Mouse (Mus musculus): Measurements from ENCODE around the gene Gm20388.

The Gm20388 gene

DNA sequence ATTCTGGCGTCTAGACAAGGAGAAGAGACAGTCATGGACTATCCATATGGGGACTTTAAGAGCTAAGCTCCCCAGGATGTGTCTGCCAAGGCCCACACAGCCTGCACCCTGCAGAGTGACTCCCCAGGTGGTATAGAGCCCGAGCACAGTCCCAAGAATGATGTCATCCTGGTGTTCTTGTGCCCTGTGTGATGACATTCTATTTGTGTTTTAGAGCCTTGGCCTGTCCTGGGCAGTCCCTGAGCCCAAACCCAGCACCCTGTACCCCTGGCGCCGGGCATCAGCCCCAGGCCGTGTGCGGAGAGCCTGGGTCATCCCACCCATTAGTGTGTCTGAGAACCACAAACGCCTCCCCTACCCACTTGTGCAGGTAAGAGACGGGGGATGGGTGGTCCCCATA, 2945.6 kb downstream of the Gm20388 start:
- DNase-seq, result no peak

DNA sequence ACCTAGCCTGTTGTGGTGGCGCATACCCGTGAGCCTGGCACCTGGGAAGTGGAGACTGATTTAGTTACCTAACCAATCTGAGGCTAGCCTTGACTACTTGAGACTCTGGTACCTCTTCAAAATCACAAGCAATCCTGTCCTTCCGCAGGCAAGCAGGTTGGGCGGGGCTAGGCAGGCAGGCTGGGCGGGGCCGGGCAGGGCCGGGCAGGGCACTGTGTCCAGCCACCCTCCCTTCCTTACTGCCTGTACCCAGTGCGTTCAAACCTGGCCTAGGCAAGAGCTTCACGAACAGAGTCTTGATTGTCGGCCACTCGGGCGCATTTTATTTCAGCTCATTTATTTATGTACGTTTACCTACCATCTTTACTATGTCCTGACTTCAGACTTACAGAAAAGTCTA, 2949.2 kb downstream of the Gm20388 start:
- DNase-seq, result no peak

DNA sequence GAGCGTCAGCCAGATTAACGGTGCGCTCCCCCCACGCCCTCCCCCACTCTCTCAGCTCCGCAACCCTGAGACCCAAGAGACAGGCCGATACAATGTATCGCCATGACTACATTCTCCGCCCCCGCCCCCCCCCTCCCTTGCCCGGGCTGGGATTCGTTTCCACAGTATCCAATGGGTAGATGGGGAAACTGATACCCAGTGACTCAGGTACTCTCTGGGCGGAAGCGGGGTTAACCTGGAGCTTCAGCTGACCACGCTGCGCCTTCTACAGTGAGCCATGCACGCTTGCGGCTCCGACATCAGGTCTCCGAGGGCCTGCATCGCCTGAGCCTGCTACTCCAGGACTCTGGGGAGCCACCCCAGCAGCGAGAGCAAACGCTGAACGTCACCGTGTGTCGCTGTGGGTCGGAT, 2954.1 kb downstream of the Gm20388 start:
- no peak for DNase-seq

DNA sequence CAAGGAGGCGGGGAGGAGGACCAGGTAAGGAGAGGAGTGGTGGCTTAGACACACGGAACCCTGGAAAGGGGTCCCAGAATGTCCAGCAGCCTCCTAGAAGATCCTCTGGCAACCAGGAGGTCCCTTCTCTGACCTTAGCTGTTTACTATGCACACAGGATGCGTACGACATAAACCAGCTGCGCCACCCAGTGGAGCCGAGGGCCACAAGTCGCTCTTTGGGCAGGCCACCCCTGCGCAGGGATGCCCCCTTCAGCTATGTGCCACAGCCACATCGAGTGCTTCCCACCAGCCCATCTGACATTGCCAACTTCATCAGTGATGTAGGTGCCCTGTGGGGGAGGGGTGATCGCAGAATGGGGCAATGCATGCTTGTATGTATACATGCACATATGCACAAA, 2954.8 kb downstream of the Gm20388 start:
- peak; percentile 49 for DNase-seq

DNA sequence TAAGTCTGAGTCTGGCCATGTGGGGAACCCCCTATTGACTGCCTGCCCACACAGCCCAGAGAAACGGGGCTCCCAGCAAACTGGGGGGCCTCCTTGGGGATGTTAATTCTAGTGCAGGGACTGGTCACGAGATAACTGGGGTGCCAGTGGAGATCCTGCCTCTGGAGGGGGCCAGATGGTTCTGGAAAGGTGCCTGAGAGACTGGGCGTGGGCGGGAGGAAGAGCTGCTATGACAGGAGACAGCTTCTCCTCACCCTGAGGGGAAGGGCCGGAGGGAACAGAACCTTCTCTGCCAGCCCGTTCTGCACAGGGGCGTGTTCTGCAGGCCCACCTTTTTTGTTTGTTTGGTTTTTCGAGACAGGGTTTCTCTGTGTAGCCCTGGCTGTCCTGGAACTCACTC, 2955.6 kb downstream of the Gm20388 start:
- DNase-seq, result no peak

DNA sequence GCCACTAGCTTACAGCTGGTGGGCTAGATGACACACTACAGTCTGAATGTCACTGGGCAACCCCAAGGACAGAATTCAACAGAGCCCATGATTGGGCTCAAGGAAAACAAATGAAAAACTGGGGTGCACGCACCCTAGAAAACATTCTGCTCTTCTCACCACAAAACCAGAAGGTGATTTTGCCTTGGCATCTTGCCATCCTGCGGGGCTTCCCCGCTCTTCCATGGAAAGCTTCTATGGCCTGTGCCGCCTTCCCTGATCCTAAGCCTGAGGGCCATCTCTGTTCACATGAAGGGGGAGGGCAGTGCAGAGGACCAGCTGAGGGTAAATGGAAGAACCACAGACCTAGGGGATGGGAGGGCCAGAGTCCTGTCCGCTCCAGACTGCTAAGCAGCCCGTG, 2957.3 kb downstream of the Gm20388 start:
- no peak for DNase-seq

DNA sequence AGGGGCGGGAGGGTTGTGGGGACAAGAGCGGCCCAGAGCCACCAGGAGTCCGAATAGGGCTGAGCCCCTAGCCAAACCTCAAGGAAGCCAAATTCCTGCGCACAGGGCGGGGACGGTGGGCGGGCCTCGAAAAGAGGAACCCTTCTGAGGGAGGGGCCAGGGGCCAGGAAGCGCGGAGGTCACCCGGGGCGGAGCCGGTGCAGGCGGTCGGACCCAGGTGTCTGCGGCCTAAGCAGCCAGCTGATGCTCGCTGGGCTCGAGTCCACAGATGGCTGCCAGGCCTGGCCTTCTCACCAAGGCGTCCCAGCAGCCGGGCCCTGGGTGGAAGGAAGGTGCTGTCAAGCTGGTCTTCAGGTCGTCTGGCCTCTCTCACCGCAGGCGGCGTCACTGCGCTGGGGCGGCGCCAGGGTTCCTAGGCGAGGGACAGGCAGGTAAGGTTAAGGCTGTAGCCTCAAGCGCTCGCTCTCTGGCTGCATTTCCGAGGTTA, 2959.8 kb downstream of the Gm20388 start:
- DNase-seq, result peak; percentile 55

DNA sequence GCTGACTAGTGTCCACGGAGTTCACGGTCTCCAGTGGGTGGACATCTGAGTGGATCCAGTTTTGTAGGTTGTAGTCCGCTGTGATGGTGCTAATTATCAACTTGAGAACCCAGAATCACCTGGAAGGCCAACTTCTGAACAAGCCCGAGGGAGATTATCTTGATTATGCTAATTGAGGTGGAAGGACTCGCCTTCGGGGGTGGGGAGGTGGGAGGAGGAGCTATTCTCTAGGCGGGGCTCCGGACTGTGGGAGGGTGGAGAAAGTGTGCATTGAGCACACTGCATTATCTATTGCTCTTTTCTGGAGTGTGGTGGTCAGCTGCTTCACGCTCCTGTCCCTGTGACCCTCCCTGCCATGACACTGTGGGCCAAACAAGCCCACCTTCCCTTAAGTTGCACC, 2961.0 kb downstream of the Gm20388 start:
- no peak for DNase-seq

DNA sequence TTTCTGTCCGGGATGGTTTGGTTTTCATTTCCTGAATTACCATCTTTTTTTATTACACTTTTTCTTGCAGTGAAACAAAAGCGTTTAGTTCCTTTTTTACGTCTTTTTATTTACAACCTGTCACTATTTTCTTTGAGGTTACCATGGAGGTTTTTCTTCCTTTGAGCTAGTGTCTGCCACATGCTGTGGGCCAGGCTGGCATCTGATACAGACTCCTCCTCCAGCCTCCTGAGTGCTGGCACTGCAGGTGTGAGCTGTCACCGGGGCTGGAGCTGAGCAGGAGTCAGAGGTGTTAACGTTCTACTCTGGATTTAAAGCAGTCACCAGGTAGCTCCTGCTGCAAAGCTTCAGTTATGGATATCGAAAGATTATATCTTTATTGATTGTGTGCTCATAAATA, 2962.5 kb downstream of the Gm20388 start:
- no peak for DNase-seq

DNA sequence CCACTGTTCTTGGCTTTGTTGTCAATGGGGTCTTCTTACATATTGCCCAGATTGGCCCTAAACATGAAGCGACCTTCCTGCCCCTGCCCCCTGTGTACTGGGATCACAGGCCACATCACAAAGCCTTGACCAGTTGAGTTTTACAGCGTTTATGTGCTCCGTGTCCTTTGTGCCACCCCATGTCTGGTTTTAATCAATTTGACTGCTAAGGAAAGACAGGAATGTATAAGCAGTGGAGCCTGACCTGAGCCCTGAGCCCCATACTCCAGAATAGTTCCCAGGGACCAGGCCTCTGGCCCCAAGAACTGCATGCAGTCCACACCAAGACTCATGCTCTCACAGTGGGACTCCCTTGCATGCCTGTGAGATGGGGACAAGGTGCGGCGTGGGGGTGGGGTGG, 2964.5 kb downstream of the Gm20388 start:
- peak; percentile 54 for DNase-seq

DNA sequence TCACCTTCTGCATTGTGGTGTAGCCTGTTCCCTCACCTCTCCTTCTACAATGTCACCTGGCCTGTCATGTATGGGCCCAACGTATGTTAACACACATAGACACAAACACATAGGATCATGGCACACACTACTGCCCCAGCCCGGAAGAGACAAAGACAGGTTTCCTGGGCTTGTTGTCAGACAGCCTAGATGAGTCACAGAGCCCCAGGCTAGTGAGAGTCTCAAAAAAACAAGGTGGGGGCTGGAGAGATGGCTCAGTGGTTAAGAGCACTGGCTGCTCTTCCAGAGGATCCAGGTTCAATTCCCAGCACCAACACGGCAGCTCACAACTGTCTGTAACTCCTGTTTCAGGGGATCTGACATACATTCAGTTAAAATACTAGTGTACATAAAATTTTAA, 2967.6 kb downstream of the Gm20388 start:
- no peak for DNase-seq

DNA sequence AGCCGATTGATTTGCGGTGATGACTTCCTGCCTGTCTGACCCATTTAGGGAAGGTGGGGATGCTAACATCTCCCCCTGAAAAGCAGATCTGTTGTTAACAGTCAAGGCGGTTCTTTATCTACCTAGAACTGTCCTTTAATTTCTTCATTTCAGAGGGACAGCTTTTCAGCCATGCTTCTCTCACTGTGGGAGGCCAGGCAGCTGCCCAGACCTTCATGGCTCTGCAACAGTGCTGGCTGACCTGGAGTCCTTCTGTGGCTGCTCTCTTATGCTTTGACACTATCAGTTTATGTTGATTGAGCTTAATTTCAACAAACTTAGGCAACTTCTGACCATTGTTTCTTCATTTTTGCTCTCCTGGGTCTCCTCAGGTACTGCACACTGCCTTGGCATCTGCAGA, 2969.7 kb downstream of the Gm20388 start:
- no peak for DNase-seq

DNA sequence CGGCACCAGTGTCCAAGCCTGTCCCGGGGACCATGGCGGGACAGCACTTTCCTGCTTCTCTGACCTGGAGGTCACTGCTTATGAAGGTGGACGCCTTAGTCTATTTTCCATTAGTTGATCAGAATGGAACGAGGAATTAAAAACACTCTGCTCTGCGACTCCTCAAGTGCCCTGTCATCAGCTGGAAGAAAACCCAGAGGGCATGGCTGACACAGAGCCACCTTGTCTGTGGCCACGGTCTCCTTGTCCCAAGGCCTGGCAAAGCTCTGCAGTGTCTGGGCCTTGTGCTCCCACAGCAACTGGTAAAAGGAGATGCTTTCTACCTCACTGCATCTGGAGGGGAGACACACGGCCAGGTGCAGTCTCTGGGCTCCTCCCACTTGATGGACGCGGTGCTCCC, 2973.0 kb downstream of the Gm20388 start:
- DNase-seq, result no peak

DNA sequence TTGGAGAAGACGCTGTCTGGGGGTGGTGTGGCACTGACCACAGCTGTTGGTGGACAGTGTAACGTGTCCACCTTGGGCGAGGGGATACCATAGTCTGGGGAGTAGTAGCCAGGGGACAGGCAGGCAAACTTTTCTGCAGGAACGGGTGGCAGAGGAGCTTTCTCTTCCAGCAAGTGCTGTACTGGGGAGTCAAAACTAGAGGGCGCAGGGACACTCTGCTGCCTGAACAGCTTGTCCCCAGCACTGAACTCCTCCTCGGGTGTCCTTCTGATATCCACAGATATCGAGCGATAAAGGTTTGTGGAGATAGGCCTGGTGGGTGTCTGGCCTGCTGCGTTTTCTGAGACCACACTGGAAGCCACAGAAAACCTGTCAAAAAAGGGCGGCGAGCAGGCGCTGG, 2980.8 kb downstream of the Gm20388 start:
- no peak for DNase-seq

DNA sequence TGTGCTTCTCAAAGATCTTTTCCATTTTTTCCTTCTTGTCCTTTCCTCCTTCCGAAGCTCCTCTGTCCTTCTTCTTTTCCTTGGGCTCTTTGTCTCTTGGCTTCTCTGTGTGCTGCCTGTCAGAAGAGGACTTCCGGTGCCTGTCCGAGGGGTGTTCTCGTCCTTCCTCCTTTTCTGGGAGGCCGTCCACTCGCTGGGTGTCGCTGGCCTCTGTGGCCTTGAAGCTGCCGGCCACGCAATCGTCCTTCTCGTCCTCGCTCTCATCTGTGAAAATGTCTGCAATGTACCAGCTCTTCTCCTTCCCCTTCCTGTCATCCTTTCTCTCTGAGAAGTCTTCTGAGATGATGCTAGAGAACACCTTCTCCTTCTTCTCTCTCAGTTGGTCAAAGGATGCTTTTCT, 2982.8 kb downstream of the Gm20388 start:
- DNase-seq, result no peak

DNA sequence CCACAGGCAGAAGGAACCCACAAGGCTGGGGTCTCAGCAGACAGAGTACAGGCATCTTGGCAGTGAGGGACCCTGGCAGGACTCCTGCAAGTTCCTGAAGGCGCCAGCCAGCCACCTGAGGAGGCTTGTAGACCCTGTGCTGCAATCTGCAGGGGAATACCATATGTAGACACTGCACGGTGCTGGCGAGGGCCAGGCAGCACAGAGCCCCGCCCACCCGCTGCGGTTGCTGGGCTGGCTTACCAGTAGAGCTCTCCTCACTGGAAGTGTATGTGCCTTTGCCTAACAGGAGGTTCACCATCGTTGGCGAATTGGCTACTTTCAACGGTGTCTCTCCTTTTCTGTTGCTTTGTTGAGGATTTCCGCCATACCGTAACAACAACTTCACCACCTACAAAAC, 2985.7 kb downstream of the Gm20388 start:
- DNase-seq, result no peak

DNA sequence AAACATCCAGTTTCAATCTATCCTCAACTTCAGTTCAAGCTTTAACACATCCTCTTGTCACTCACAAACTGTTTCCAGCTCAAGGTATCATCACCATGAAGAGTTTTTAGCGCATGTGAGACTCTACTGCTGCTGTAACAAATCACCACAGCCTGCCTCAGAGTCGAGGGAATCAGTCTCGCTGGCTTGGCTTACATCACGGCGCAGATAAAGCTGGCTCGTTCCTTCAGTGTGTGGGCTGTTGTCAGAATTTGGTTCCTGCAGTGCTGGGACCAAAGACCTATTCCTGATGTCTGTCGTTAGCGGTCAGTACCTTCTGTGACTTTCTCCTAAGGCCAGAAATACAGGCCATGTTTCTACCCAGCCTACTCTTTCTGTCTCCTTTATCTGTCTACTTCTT, 2986.6 kb downstream of the Gm20388 start:
- no peak for DNase-seq

DNA sequence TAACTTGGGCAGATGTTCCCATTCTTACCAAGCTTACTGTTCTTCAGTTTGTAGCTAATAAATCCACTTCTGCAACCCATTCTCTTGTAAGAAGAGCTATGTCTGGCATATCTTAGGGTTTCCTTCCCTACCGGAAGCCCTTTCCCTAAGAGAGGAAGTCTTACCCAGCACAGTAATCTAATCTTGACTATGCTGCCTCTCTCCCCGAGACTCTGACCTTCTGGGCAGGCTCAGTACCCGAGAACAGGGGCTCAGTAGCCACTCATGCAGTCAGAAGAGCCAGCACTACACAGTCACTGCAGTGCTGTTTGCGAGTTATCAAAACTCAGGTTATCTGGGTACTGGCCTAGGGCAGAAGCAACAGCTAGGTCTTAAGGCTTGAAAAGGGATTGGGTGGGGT, 2987.4 kb downstream of the Gm20388 start:
- no peak for DNase-seq

DNA sequence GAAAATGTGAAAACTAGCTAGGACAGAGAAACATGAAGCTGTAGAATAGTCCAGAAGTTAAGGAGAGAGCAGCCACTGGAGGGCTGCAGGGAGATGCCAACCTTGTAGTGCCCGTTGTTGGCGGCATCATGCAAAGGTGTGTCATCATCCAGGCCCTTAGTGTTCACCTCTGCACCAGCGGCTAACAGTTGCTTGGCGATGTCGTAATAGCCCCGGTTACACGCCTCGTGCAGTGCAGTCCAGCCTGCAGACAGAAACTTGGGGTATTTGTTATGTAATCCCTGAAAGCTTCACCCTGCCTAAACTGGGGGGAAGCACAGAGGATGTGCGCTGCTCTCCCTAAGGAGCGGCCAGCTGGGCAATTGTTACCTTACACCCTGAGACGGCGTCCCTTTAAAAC, 2987.8 kb downstream of the Gm20388 start:
- DNase-seq, result no peak

DNA sequence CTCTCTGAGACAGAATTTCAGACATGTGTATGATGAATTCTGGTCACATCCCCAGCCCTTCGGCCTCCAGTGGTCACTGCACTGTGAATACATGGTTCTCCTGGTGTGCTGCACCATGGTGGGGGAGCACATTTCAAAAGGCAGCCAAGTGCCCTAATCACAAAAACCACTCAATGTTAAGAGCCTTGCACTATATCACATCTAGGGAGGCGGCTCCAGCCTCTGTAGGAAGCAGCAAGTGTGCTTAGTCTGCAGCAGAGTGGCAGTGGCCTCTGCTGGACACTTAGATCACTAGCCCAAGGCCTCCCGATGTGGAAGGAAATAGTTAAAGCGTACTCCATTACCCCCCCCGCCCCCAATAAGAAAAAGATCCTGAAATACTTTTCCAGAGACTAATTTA, 2988.4 kb downstream of the Gm20388 start:
- DNase-seq, result no peak

DNA sequence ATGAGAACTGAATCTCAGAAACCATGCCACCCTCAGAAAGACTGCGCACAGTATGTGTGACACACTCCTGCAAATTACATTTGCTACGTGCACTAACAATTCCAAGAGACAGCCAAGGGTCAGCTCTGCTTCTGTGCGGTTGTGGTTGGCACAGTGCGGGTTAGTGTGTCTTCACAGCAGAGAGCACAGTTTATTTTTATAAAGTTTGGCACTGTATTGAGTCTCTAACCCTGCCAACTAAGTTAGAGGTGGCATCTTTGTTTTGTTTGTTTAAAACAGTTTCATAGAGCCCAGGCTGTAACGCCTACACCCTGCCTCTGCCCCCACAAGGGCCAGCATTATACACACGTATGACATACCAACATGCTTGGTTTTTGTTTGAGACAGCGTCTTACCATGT, 2990.8 kb downstream of the Gm20388 start:
- no peak for DNase-seq

DNA sequence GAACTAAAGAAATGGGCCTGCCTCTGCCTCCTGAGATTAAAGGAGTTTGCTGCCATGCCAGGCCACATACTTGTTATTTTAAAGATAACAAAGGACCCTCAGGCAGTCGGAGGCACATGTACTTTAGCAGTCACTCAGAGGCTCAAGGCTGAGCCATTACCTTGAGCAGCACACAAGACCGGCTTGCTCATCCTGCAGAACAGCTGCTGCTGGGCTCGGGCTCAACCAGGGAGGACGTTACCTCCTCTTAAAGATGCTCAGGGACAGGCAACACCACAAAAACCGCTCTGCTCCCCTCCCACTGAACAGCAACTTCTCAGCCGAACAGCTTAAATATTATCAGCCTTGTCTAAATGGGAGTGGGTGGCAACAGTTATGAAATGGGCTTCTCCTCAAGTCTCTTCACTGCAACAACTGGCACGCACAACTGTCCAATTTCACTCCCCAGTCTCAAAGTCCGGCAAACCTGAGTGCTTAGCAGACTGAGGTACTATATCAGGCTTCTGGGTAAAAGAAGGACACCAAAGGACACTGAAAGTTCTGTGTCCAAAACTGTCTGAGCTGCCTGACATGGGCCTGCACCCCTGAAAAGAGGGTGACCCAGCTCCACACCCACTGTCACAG, 2991.4 kb downstream of the Gm20388 start:
- DNase-seq, result no peak

DNA sequence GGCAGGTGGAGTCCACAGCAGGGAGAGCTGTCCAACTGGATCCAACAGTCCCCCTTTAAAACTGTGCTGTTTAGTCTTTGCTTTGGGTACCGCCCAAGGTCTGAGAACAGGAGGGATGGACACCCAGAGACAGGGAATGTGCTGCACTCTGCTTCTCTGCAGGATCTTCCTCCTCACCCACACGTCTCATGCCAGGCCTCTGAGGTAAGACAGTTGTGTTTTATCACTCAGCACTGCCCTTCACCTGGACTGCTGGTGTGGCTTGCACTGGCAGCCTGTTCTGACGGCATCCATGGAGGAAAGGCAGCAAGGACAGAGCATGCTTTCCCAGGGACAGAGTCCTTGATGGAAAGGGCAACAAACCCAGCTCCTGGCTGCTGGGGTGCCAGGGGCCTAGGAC, 2991.9 kb downstream of the Gm20388 start:
- DNase-seq, result no peak

DNA sequence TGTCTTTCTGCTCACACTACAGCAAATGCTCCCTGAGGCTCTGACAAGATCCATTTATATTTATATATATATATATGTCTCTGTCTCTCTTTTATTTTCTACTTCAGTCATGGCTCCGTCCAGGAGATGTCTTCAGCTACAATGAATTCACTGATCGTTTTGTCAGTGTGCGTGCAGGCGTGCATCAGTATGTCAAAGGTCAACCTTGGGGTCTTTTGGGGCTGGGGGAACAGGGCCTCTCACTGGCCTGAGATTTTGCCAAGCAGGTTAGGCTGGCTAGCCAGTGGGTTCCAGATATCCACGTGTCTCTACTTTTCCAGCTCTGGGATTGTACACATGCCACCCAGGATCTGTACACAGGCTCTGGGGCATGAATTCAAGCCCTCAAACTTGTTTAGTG, 2992.4 kb downstream of the Gm20388 start:
- no peak for DNase-seq

DNA sequence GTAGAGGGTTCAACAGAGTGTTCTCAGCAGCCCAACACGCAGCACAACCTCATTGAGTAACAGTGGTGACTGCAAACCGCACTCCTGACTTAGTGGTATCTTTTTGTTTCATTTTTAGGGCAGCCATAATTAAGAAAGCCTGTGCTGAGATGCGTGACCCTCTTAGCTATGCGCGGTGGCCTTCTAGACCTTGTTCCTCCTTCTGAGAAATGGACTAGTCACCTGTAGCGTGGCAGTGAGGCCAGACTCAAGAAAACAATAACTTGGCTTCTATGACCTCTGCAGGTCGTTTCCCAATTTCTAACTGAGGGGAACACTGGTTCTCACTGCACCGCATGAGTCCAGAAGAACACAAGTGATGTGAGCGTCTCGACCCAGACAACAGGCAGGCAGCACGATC, 2993.9 kb downstream of the Gm20388 start:
- no peak for DNase-seq

DNA sequence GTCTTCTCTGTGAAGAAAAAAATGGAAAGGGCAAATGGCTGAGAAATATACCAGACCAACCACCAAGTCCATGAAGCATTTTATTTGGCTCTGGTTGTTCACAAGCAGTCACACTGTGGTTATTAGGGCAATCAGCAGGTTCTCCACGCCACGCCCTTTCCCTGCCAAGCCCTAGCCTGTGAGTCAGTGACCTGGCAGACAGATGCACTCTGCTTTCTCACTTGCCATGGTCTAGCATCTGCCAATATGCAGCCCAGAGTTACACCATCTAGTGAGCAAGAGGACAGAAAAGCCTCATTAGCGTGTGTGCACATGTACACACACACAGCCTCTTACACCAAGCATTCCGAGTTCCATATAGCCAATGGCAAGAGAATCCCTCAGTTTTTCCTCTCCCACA, 2994.7 kb downstream of the Gm20388 start:
- DNase-seq, result no peak
